Mouse (Mus musculus): ENCODE data around the gene Cstf1.

DNA sequence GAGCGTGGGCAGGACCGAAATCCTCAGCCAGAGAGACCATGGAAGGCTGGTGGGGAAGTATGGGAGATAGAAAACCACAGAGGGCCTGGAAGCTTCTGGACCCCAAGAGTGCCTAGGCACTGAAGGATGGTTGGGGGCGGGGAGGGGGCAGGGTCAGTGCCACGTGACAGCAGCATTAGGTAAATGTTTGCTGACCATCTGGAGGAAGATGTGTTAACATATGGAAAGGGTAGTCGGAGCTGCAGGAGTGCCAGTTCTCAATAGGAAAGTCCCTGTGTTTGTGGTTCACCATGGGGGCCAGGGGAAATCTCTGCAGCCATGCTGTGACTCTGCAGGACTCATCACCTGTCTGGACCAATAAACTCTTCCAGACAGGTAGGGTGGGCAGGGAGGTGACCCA lies 43.4 kb downstream of the Cstf1 start:
- TF ChIP-seq CTCF (IDR thresholded peaks at IDR 0.05; ENCODE audit: low read depth, low read length) (no peak), POLR2A (IDR thresholded peaks at IDR 0.05; ENCODE audit: extremely low read depth, insufficient read depth, low read length) (no peak)

Data from liver, adult 2 months (tissue).